Mouse (Mus musculus) intestine, embryonic 16.5 days (tissue): ENCODE data around the gene Elf4. TPM values are rescaled to one million over a fixed set of nuclear protein-coding genes. Genes with fewer than 3 reads are reported as not detected.
A peak's percentile ranks its signal among the peaks of the same experiment; 100 is the strongest.

Experiments used
- ATAC-seq: fragments of 200-750 bp; cut with Nextera tagmentation; 2 replicates; pipeline ENCODE4 v1.8.0; 2017; ENCODE audit warnings: moderate TSS enrichment, moderate library complexity
- H3K27ac ChIP-seq: fragments of 300-500 bp; sonication (generic); 2 replicates; pipeline ENCODE4 v1.5.1; 2014; ENCODE audit warnings: mild to moderate bottlenecking, low read length
- H3K27me3 ChIP-seq: fragments of 300-500 bp; sonication (generic); replicated peaks from 2 replicates; pipeline ENCODE4 v1.6.1; 2014; ENCODE audit warnings: low read length, control low read depth, mixed read lengths; ENCODE audit not compliant: control insufficient read depth, insufficient read depth
- H3K36me3 ChIP-seq: fragments of 300-500 bp; sonication (generic); 2 replicates; pipeline ENCODE4 v1.6.1; 2014; ENCODE audit warnings: low read length, control low read depth; ENCODE audit not compliant: control insufficient read depth, insufficient read depth
- H3K4me1 ChIP-seq: fragments of 300-500 bp; sonication (generic); 2 replicates; pipeline ENCODE4 v1.6.1; 2014; ENCODE audit warnings: low read length, control low read depth, mixed read lengths; ENCODE audit not compliant: control insufficient read depth, insufficient read depth
- H3K4me2 ChIP-seq: fragments of 300-500 bp; sonication (generic); 2 replicates; pipeline ENCODE4 v1.6.1; 2014; ENCODE audit warnings: low read depth, low read length, control low read depth
- H3K4me3 ChIP-seq: fragments of 300-500 bp; sonication (generic); 2 replicates; pipeline ENCODE4 v1.5.1; 2014; ENCODE audit warnings: mild to moderate bottlenecking, low read length
- H3K9ac ChIP-seq: fragments of 300-500 bp; sonication (generic); 2 replicates; pipeline ENCODE4 v1.6.1; 2014; ENCODE audit warnings: low read depth, low read length
- H3K9me3 ChIP-seq: fragments of 300-500 bp; sonication (generic); 2 replicates; pipeline ENCODE4 v1.6.1; 2016; ENCODE audit warnings: low read length, control low read depth; ENCODE audit not compliant: control insufficient read depth
- WGBS: fragments of 180-500 bp; shearing (Covaris S2); extraction: QIAGEN DNeasy Blood & Tissue Kit; methylation state at CpG from one replicate; pipeline ENCODE4 v1.1.7; 2014; 5-methylcytosine and 5-hydroxymethylcytosine counted together
- polyA plus RNA-seq: library from polyadenylated mRNA; unstranded; fragments of >200 nt; fragmentation: Nextera tagmentation; extraction: Ambion mirVana; gene quantifications from 2 replicates; pipeline ENCODE4 v1.2.1, GENCODE M21; 2015

The Elf4 gene
- polyA plus RNA-seq, 1 experiment from 2014 or later, result 11.8 TPM

- WGBS, result 75% methylated on average over 6 of the region's 6 CpGs
- no peaks in the 10 kb centered on the region for H3K9me3 ChIP-seq
- H3K4me1 ChIP-seq, result no peaks in the 10 kb centered on the region
- ATAC-seq, result no peak
- no peak overlapping the region for H3K27ac ChIP-seq
- H3K4me3 ChIP-seq, result no peak overlapping the region
- no peaks in the 10 kb centered on the region for H3K36me3 ChIP-seq
- no peaks in the 10 kb centered on the region for H3K27me3 ChIP-seq
- no peak overlapping the region for H3K9ac ChIP-seq
- H3K4me2 ChIP-seq, result no peak overlapping the region
These were observed 50.3 kb downstream of the Elf4 start for GRCm38 (mm10) chrX:48412629-48413028.

GRCm38 (mm10) chrX:48410388-48410776, 52.5 kb downstream of the Elf4 start:
- Histone ChIP-seq H3K36me3 (no peaks in the 10 kb centered on the region), H3K9me3 (no peaks in the 10 kb centered on the region), H3K27ac (peak overlapping the region; percentile 33; the same call in 1 of the 2 replicates), H3K4me2 (peak overlapping the region; percentile 47; the same call in 1 of the 2 replicates), H3K9ac (no peak overlapping the region), H3K4me3 (peak overlapping the region; percentile 47), H3K27me3 (no peaks in the 10 kb centered on the region), H3K4me1 (no peaks in the 10 kb centered on the region)
- ATAC-seq, result peak; percentile 6; the same call in 1 of the 2 replicates
- WGBS, result 25% methylated on average over 7 of the region's 7 CpGs

DNA sequence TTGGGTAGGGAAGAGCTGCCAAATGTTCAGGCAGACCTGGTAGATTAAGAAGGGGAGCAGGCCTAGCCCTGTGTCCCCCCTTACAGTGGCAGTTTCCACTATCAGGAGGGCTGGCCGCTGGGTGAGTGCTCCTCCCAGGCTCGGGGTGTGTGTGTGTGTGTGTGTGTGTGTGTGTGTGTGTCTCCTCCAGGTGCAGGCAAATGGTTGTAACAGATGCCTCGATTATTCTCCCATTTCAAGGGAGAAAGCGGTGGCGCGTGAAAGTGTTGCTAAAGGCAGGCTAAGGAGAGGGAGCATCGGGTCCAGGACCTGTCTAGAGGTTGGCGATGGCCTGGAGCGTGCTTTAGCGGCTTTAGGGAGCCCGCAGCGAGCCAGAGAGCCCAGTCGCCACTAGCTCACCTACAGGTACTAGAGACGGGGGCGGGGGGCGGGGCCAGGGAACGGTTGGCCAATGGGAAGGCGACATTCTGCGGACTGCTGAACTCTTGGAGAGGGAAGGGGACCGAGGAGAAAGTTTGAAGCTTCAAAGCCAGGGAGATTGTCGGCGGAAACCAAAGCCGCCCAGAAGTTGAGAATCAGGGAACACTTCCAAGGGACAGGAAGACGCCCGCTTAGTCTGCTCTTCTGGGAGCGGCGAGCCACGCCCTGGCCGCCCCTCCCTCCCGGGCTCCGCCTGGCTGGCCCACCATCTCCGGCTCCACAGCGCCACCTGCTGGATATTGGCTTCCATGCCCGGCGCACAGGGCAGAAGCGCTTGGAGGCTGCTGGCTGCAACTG, 53.1 kb downstream of the Elf4 start:
- Histone ChIP-seq H3K9ac (peak overlapping the region; percentile 33; the same call in 1 of the 2 replicates), H3K9me3 (no peaks in the 10 kb centered on the region), H3K27ac (peak overlapping the region; percentile 33; the same call in 1 of the 2 replicates), H3K4me1 (no peaks in the 10 kb centered on the region), H3K4me3 (peak overlapping the region; percentile 47), H3K4me2 (peak overlapping the region; percentile 47), H3K27me3 (no peaks in the 10 kb centered on the region), H3K36me3 (no peaks in the 10 kb centered on the region)
- WGBS, result 15% methylated on average over 33 of the region's 36 CpGs
- peak; percentile 91 for ATAC-seq

- no peak overlapping the region for H3K4me2 ChIP-seq
- H3K27ac ChIP-seq, result no peak overlapping the region; the same call in 1 of the 2 replicates
- no peak overlapping the region for H3K4me3 ChIP-seq
- peaks cover 9% of the 10 kb centered on the region; the same call in 1 of the 2 replicates for H3K36me3 ChIP-seq
- WGBS, result 32% methylated on average over 3 of the region's 3 CpGs
- no peaks in the 10 kb centered on the region for H3K9me3 ChIP-seq
- H3K27me3 ChIP-seq, result no peaks in the 10 kb centered on the region
- no peak for ATAC-seq
- H3K9ac ChIP-seq, result no peak overlapping the region
- H3K4me1 ChIP-seq, result no peaks in the 10 kb centered on the region
These were observed 57.8 kb downstream of the Elf4 start for GRCm38 (mm10) chrX:48405141-48405540.

DNA sequence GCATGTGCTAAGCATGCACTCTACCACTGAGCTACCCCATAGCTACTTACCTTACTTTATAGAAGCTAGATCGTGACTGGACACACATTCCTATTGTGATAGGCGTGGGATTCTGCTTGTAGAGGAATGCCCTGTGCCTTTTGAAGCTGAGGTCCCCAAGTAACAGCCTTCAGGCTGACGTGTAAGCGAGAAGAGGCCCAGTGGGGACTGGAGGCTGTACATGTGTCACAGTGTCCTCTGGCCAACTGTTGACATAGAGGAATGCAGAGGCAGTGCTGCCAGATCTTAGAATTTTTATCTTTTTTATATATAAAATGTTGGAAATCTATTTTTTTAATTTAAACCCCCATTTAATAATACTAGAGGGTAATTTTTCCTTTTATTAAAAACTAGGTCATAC, 62.9 kb downstream of the Elf4 start:
- Histone ChIP-seq H3K4me3 (no peak overlapping the region), H3K27me3 (no peaks in the 10 kb centered on the region), H3K4me2 (no peak overlapping the region), H3K9ac (no peak overlapping the region), H3K27ac (no peak overlapping the region), H3K36me3 (peaks cover 9% of the 10 kb centered on the region; the same call in 1 of the 2 replicates), H3K9me3 (no peaks in the 10 kb centered on the region), H3K4me1 (no peaks in the 10 kb centered on the region)
- no peak for ATAC-seq
- 83% methylated on average over 4 of the region's 4 CpGs for WGBS

GRCm38 (mm10) chrX:48389380-48389779, 73.6 kb downstream of the Elf4 start:
- no peak for ATAC-seq
- 83% methylated on average over 6 of the region's 6 CpGs for WGBS

GRCm38 (mm10) chrX:48385927-48386326, 77.0 kb downstream of the Elf4 start:
- WGBS, result 55% methylated on average over 3 of the region's 4 CpGs
- H3K4me3 ChIP-seq, result no peak overlapping the region
- H3K4me2 ChIP-seq, result no peak overlapping the region
- H3K27ac ChIP-seq, result no peak overlapping the region
- H3K36me3 ChIP-seq, result no peaks in the 10 kb centered on the region
- H3K9me3 ChIP-seq, result no peaks in the 10 kb centered on the region
- ATAC-seq, result no peak
- H3K9ac ChIP-seq, result no peak overlapping the region
- no peaks in the 10 kb centered on the region for H3K4me1 ChIP-seq
- H3K27me3 ChIP-seq, result no peaks in the 10 kb centered on the region

More at GRCm38 (mm10) chrX:48389380-48389779, 73.6 kb downstream of the Elf4 start:
- H3K27me3 ChIP-seq, result no peaks in the 10 kb centered on the region
- no peaks in the 10 kb centered on the region for H3K36me3 ChIP-seq
- H3K4me2 ChIP-seq, result no peak overlapping the region
- H3K4me1 ChIP-seq, result no peaks in the 10 kb centered on the region
- no peaks in the 10 kb centered on the region for H3K9me3 ChIP-seq
- H3K9ac ChIP-seq, result no peak overlapping the region
- H3K27ac ChIP-seq, result no peak overlapping the region
- H3K4me3 ChIP-seq, result no peak overlapping the region

DNA sequence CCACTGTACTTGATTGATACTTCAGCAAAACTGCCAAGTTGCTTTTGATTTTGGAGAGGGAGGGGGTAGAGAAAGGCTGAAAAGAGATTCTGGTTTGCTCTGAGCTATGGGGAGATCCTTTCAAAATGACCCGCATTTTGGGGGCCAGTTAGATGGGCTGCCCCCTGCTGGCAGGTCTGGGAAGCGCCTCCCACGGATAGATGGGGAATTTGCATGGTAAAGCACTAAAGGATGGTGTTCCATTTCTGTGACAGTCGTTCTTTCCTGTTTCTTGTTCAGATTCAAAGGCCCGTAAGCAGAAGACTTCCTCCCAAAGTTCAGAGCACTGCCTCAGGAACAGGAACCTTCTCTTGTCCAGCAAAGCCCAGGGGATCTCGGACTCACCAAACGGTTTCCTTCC, 79.3 kb downstream of the Elf4 start:
- Histone ChIP-seq H3K9me3 (no peaks in the 10 kb centered on the region), H3K27me3 (no peaks in the 10 kb centered on the region), H3K4me2 (no peak overlapping the region), H3K27ac (no peak overlapping the region), H3K4me1 (no peaks in the 10 kb centered on the region), H3K9ac (no peak overlapping the region), H3K4me3 (no peak overlapping the region), H3K36me3 (no peaks in the 10 kb centered on the region)
- no peak for ATAC-seq
- 49% methylated on average over 7 of the region's 7 CpGs for WGBS

- ATAC-seq, result no peak
- 92% methylated on average over 9 of the region's 9 CpGs for WGBS
These were observed 95.1 kb downstream of the Elf4 start for GRCm38 (mm10) chrX:48367841-48368240.

More at GRCm38 (mm10) chrX:48367841-48368240, 95.1 kb downstream of the Elf4 start:
- Histone ChIP-seq H3K9me3 (no peaks in the 10 kb centered on the region), H3K9ac (no peak overlapping the region), H3K4me3 (no peak overlapping the region), H3K36me3 (peaks cover 6% of the 10 kb centered on the region), H3K4me2 (no peak overlapping the region), H3K4me1 (0 out of 2 replicates have a peak, but pooled peaks cover 7% of the 10 kb centered on the region), H3K27ac (no peak overlapping the region), H3K27me3 (no peaks in the 10 kb centered on the region)
